Mouse (Mus musculus) E14TG2a.4 (cell line): ENCODE data around the gene Selenok.

Experiments
- H3K27me3 ChIP-seq: 2 replicates; pipeline ENCODE4 v1.6.1; 2014; ENCODE audit warnings: low read length, control low read depth; ENCODE audit not compliant: insufficient read depth
- H3K36me3 ChIP-seq: 2 replicates; pipeline ENCODE4 v1.6.1; 2014; ENCODE audit warnings: low read length, control low read depth; ENCODE audit not compliant: insufficient read depth
- H3K4me1 ChIP-seq: replicated peaks from 2 replicates; pipeline ENCODE4 v1.6.1; 2014; ENCODE audit warnings: low read depth, low read length, control low read depth
- H3K4me3 ChIP-seq: replicated peaks from 2 replicates; pipeline ENCODE4 v1.5.1; 2014; ENCODE audit warnings: mild to moderate bottlenecking, low read length
- H3K9me3 ChIP-seq: 2 replicates; pipeline ENCODE4 v1.6.1; 2014; ENCODE audit warnings: low read length, control low read depth
- CTCF ChIP-seq: conservative IDR thresholded peaks from 2 replicates; pipeline ENCODE4 v1.5.1; 2014; ENCODE audit warnings: low read length
- NANOG ChIP-seq: IDR thresholded peaks from 2 replicates; pipeline ENCODE4 v1.6.1; 2014; ENCODE audit warnings: borderline replicate concordance, low read length, mixed read lengths
- POU5F1 ChIP-seq: IDR thresholded peaks from 2 replicates; pipeline ENCODE4 v1.6.1; 2014; ENCODE audit warnings: low read length, borderline replicate concordance

The Selenok gene

DNA sequence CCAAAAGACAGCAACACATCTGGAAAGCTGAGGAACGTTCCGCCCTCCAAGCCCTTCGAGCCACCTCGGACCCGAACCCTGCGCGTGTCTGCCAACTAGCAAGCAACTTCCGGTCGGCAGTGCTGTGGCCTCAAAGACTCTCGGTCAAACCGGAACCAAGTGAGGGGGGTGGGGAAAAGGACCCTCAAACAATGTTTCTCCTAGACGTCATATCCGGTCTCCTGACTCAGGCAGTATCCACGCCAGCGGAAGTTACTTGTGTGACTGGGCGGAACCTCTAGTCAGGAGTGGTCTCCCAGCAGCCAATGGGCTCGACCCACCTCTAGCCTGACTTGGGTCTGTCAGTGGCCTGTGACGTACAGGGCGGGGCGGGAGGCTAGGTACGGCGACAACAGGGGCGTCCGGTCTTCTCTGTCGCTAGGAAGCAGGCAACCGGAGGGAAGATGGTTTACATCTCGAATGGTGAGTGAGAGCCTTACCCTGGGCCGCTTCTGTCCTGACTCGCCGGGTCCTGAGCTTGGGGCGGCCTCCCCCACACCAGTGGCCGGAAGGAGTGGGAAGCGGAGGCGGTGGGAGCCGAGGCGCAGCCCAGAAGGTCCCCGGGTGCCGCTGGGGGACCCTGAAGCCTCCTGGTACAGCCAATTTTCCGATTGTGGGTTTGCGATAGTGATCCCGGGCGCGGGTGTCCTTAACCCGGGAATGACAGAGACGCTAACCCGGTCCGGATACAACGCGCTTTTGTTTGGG lies at the start of gene Selenok:
Gene Selenok, plus strand, starts transcription at position 234 of the 747 bp plus-strand sequence.
- Histone ChIP-seq H3K36me3 (peaks cover 46% of the 10 kb centered on the region), H3K27me3 (no peaks in the 10 kb centered on the region), H3K4me3 (peak within 1 kb of the TSS; percentile 98), H3K4me1 (peaks cover 51% of the 10 kb centered on the region), H3K9me3 (no peaks in the 10 kb centered on the region)
- TF ChIP-seq NANOG (no peak), POU5F1 (no peak), CTCF (no peak)

DNA sequence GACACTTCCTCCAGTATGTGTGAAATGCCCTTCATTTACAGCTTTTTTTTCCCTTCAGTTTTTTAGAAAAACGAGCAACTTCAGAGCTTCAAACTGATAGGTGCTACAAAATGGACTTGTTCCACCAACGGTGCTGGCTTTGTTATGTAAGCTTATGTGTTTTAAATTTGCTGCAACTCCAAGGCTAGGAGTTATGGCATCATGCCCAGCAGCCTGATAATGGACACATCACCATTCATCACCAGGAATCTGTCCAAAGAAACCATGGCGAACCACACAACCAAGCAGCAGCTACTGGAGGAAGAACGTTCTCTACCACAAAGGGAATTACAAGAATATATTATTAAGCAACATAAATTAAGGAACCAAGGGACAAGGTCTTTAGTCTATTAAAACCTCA lies 39.1 kb upstream of the Selenok start:
- no peaks in the 10 kb centered on the region for H3K36me3 ChIP-seq
- no peak overlapping the region for H3K4me3 ChIP-seq
- no peaks in the 10 kb centered on the region for H3K27me3 ChIP-seq
- TF ChIP-seq CTCF (no peak), NANOG (no peak), POU5F1 (no peak)
- no peaks in the 10 kb centered on the region for H3K4me1 ChIP-seq
- peaks cover 7% of the 10 kb centered on the region; the same call in 1 of the 2 replicates for H3K9me3 ChIP-seq

GRCm38 (mm10) chr14:29935516-29935915 lies 32.6 kb upstream of the Selenok start:
- H3K36me3 ChIP-seq, result peaks cover 6% of the 10 kb centered on the region; the same call in 1 of the 2 replicates
- no peak overlapping the region for H3K4me3 ChIP-seq
- peaks cover 12% of the 10 kb centered on the region for H3K4me1 ChIP-seq
- no peaks in the 10 kb centered on the region for H3K27me3 ChIP-seq
- TF ChIP-seq NANOG (no peak), CTCF (no peak), POU5F1 (no peak)
- peaks cover 5% of the 10 kb centered on the region; the same call in 1 of the 2 replicates for H3K9me3 ChIP-seq

- Histone ChIP-seq H3K36me3 (peaks cover 6% of the 10 kb centered on the region; the same call in 1 of the 2 replicates), H3K4me3 (no peak overlapping the region), H3K4me1 (peaks cover 12% of the 10 kb centered on the region), H3K9me3 (peaks cover 5% of the 10 kb centered on the region; the same call in 1 of the 2 replicates), H3K27me3 (no peaks in the 10 kb centered on the region)
- TF ChIP-seq POU5F1, result no peak
- no peak for TF ChIP-seq CTCF
- TF ChIP-seq NANOG, result no peak
Observed at GRCm38 (mm10) chr14:29937466-29937865, 30.6 kb upstream of the Selenok start.

GRCm38 (mm10) chr14:29939600-29940312 lies 28.4 kb upstream of the Selenok start:
- TF ChIP-seq CTCF (peak; percentile 29), NANOG (no peak)
- Histone ChIP-seq H3K27me3 (no peaks in the 10 kb centered on the region), H3K4me1 (peaks cover 12% of the 10 kb centered on the region), H3K9me3 (no peaks in the 10 kb centered on the region), H3K36me3 (peaks cover 6% of the 10 kb centered on the region; the same call in 1 of the 2 replicates), H3K4me3 (0 out of 2 replicates have a peak overlapping the region, but pooled peaks have one; percentile 37)

GRCm38 (mm10) chr14:29940313-29940812 lies 27.7 kb upstream of the Selenok start:
- no peaks in the 10 kb centered on the region for H3K9me3 ChIP-seq
- H3K4me1 ChIP-seq, result peaks cover 12% of the 10 kb centered on the region
- H3K27me3 ChIP-seq, result no peaks in the 10 kb centered on the region
- H3K36me3 ChIP-seq, result peaks cover 6% of the 10 kb centered on the region; the same call in 1 of the 2 replicates
- no peak for TF ChIP-seq CTCF
- TF ChIP-seq POU5F1, result no peak
- no peak for TF ChIP-seq NANOG
- no peak overlapping the region for H3K4me3 ChIP-seq

DNA sequence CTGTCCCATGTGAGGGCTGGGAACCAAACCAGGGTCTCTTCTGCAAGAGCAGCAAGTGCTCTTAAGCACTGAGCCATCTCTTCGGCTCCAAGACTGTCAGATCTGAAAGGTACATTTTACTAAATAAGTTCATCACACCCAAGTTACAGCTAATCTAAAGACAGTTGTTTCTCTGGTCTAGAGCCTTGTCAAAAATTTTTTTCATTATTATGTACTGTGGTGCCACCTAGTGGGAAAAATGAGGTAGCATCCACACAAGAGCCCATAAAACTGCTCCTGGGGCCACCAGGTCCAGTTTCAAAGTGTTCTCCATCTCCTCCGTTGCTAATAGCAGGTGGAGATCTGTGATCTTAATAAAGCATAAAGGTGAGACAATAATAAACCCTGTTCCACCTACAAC lies 27.2 kb upstream of the Selenok start:
- no peaks in the 10 kb centered on the region for H3K9me3 ChIP-seq
- H3K36me3 ChIP-seq, result peaks cover 5% of the 10 kb centered on the region; the same call in 1 of the 2 replicates
- H3K27me3 ChIP-seq, result no peaks in the 10 kb centered on the region
- H3K4me1 ChIP-seq, result peaks cover 12% of the 10 kb centered on the region
- peak; percentile 75 for TF ChIP-seq CTCF
- no peak for TF ChIP-seq NANOG
- no peak for TF ChIP-seq POU5F1
- no peak overlapping the region for H3K4me3 ChIP-seq

DNA sequence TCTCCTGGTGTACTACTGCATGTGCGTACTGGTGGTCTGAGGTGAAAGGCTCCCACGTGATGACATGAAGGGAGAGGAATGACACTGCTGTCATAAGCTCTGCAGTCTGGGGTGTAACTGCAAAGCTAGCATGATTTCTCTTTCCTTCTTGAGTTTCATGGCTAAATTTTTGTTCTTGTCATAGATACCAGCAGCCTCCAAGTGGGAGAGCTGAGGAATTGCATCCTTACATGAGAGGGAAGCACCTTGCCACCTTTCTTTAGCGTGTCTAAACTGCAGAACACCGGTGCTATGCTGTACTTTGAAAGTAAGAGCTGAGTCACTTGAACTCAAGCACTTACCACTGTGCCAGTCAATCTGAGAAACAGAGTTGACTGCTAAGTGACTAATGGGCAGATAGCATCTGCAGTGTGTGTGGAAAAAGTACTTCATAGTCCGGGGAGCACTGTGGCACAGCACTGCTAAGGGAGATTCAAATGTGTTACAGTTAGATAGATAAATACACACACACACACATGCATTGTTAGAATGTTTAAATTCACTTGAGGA lies 21.3 kb upstream of the Selenok start:
- H3K4me1 ChIP-seq, result peaks cover 48% of the 10 kb centered on the region
- peaks cover 14% of the 10 kb centered on the region for H3K36me3 ChIP-seq
- H3K9me3 ChIP-seq, result peaks cover under 1% of the 10 kb centered on the region; the same call in 1 of the 2 replicates
- H3K27me3 ChIP-seq, result no peaks in the 10 kb centered on the region
- TF ChIP-seq NANOG (no peak), CTCF (no peak), POU5F1 (no peak)
- no peak overlapping the region for H3K4me3 ChIP-seq
